Mouse (Mus musculus): ENCODE results near the gene Epas1. TPM values are rescaled to one million over a fixed set of nuclear protein-coding genes. Genes with fewer than 3 reads are reported as not detected.

Gene Epas1
- polyA plus RNA-seq (2014; fragmentation: Nextera tagmentation; extraction: Ambion mirVana), result 6.5 and 6.7 TPM in 2 replicates

GRCm38 (mm10) chr17:86753130-86753821 is at the start of gene Epas1:
Gene Epas1, plus strand, starts transcription at chr17:86753700.
- Histone ChIP-seq H3K9ac (replicated peaks; ENCODE audit: low read length) (peak within 1 kb of the TSS; percentile 47), H3K9me3 (replicated peaks; ENCODE audit: control insufficient read depth, low read length) (no peaks in the 10 kb centered on the region), H3K27me3 (ENCODE audit: control insufficient read depth, insufficient read depth, low read length) (peaks cover 29% of the 10 kb centered on the region), H3K4me3 (ENCODE audit: low read depth, low read length) (peak within 1 kb of the TSS; percentile 52), H3K4me1 (ENCODE audit: control insufficient read depth, insufficient read depth, low read length) (peaks cover 8% of the 10 kb centered on the region), H3K4me2 (ENCODE audit: low read depth, low read length) (peak within 1 kb of the TSS; percentile 89), H3K36me3 (replicated peaks; ENCODE audit: control insufficient read depth, insufficient read depth, low read depth, low read length) (no peaks in the 10 kb centered on the region), H3K27ac (replicated peaks; ENCODE audit: low read depth, low read length) (no peak within 1 kb of the TSS)
- DNase-seq (ENCODE audit: low spot score) (peak; percentile 89), ATAC-seq (replicated peaks; ENCODE audit: insufficient number of reproducible peaks, low FRiP score, low TSS enrichment, low read depth) (peak; percentile 95)
- under 1% methylated on average over 60 of the region's 60 CpGs for WGBS

GRCm38 (mm10) chr17:86705236-86705635 is 48.3 kb upstream of the Epas1 start:
- no peak overlapping the region for H3K4me3 ChIP-seq (ENCODE audit: low read depth, low read length)
- H3K9me3 ChIP-seq (replicated peaks; ENCODE audit: control insufficient read depth, low read length), result no peaks in the 10 kb centered on the region
- WGBS, result 86% methylated on average over 3 of the region's 3 CpGs
- H3K36me3 ChIP-seq (replicated peaks; ENCODE audit: control insufficient read depth, insufficient read depth, low read depth, low read length), result no peaks in the 10 kb centered on the region
- DNase-seq (ENCODE audit: low spot score), result no peak
- H3K27ac ChIP-seq (replicated peaks; ENCODE audit: low read depth, low read length), result no peak overlapping the region
- no peak overlapping the region for H3K4me2 ChIP-seq (ENCODE audit: low read depth, low read length)
- H3K27me3 ChIP-seq (ENCODE audit: control insufficient read depth, insufficient read depth, low read length), result no peaks in the 10 kb centered on the region
- no peak for ATAC-seq (replicated peaks; ENCODE audit: insufficient number of reproducible peaks, low FRiP score, low TSS enrichment, low read depth)
- no peaks in the 10 kb centered on the region for H3K4me1 ChIP-seq (ENCODE audit: control insufficient read depth, insufficient read depth, low read length)
- H3K9ac ChIP-seq (replicated peaks; ENCODE audit: low read length), result no peak overlapping the region

DNA sequence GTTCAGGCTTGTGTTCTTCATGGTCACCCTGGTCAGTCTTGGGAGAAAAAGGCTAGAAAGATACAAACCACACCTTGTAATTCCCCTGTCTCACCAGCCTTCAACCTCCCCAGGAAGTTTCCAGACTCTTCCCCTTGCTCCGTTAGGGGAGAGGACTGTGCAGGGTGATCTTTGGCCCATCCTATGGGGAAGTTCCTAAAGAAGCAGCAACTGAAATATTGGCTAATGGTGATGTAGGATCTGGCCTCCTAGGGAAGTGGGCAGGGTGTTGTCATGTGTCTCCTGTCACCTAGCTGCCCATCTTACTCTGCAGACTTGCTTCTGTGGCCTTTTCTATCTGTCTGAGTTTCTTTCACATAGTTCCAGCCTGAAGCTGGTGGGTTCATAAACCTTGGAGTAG is 47.0 kb upstream of the Epas1 start:
- DNase-seq (ENCODE audit: low spot score), result no peak
- H3K4me1 ChIP-seq (ENCODE audit: control insufficient read depth, insufficient read depth, low read length), result no peaks in the 10 kb centered on the region
- no peak overlapping the region for H3K4me3 ChIP-seq (ENCODE audit: low read depth, low read length)
- H3K4me2 ChIP-seq (ENCODE audit: low read depth, low read length), result no peak overlapping the region
- no peaks in the 10 kb centered on the region for H3K36me3 ChIP-seq (replicated peaks; ENCODE audit: control insufficient read depth, insufficient read depth, low read depth, low read length)
- ATAC-seq (replicated peaks; ENCODE audit: insufficient number of reproducible peaks, low FRiP score, low TSS enrichment, low read depth), result no peak
- H3K9me3 ChIP-seq (replicated peaks; ENCODE audit: control insufficient read depth, low read length), result no peaks in the 10 kb centered on the region
- no peak overlapping the region for H3K9ac ChIP-seq (replicated peaks; ENCODE audit: low read length)
- 74% methylated on average over 1 of the region's 1 CpGs for WGBS
- no peak overlapping the region for H3K27ac ChIP-seq (replicated peaks; ENCODE audit: low read depth, low read length)
- H3K27me3 ChIP-seq (ENCODE audit: control insufficient read depth, insufficient read depth, low read length), result no peaks in the 10 kb centered on the region

- Histone ChIP-seq H3K27ac (replicated peaks; ENCODE audit: low read depth, low read length) (no peak overlapping the region), H3K9me3 (replicated peaks; ENCODE audit: control insufficient read depth, low read length) (no peaks in the 10 kb centered on the region), H3K27me3 (ENCODE audit: control insufficient read depth, insufficient read depth, low read length) (no peaks in the 10 kb centered on the region), H3K4me1 (ENCODE audit: control insufficient read depth, insufficient read depth, low read length) (no peaks in the 10 kb centered on the region), H3K4me2 (ENCODE audit: low read depth, low read length) (no peak overlapping the region), H3K36me3 (replicated peaks; ENCODE audit: control insufficient read depth, insufficient read depth, low read depth, low read length) (no peaks in the 10 kb centered on the region), H3K9ac (replicated peaks; ENCODE audit: low read length) (no peak overlapping the region), H3K4me3 (ENCODE audit: low read depth, low read length) (no peak overlapping the region)
- 82% methylated on average over 8 of the region's 8 CpGs for WGBS
- ATAC-seq (replicated peaks; ENCODE audit: insufficient number of reproducible peaks, low FRiP score, low TSS enrichment, low read depth) (no peak), DNase-seq (ENCODE audit: low spot score) (no peak)
These were observed 43.7 kb upstream of the Epas1 start for GRCm38 (mm10) chr17:86709803-86710202.

DNA sequence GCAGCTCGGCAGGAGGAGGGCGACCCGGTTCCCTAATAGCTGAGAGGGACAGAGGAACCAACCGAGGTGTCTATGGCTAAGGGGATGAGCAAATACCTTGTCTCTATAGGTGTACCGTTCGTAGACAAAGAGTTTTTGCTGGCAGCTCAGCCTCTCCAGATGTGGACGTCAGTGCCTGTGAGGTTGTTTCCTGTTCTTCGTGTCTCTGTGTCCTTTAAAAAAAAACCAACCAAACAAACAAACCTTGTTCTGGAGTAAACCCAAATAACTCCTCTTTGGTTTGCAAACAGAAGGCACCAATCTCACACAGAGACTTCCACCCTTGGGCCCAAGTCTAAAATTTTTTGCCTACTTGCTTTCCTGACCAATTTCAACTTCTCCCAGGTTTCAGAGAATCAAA is 43.1 kb upstream of the Epas1 start:
- H3K27ac ChIP-seq (replicated peaks; ENCODE audit: low read depth, low read length), result no peak overlapping the region
- ATAC-seq (replicated peaks; ENCODE audit: insufficient number of reproducible peaks, low FRiP score, low TSS enrichment, low read depth), result no peak
- WGBS, result 66% methylated on average over 8 of the region's 8 CpGs
- no peaks in the 10 kb centered on the region for H3K4me1 ChIP-seq (ENCODE audit: control insufficient read depth, insufficient read depth, low read length)
- DNase-seq (ENCODE audit: low spot score), result no peak
- no peak overlapping the region for H3K4me3 ChIP-seq (ENCODE audit: low read depth, low read length)
- no peaks in the 10 kb centered on the region for H3K36me3 ChIP-seq (replicated peaks; ENCODE audit: control insufficient read depth, insufficient read depth, low read depth, low read length)
- no peak overlapping the region for H3K9ac ChIP-seq (replicated peaks; ENCODE audit: low read length)
- no peaks in the 10 kb centered on the region for H3K9me3 ChIP-seq (replicated peaks; ENCODE audit: control insufficient read depth, low read length)
- H3K4me2 ChIP-seq (ENCODE audit: low read depth, low read length), result no peak overlapping the region
- no peaks in the 10 kb centered on the region for H3K27me3 ChIP-seq (ENCODE audit: control insufficient read depth, insufficient read depth, low read length)

DNA sequence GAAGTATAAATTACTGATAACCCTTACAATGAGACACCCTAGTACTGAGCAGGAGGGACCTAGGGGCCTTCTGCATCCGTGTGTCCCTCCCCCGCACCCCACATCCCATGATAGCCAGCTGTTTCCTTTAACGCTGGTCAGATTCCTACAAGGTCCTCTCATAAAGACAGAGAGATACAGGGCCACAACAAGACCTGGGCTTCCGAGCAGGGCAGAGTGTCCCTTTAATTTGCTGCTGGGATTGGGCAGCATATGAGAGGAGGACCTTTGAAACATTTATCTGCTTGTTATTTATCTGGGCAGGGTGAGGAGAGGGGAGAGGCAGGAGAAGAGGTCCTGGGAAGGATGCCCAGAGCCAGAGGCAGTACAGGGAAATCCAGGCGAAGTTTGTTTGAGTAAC is 41.6 kb upstream of the Epas1 start:
- Histone ChIP-seq H3K4me3 (ENCODE audit: low read depth, low read length) (no peak overlapping the region), H3K9ac (replicated peaks; ENCODE audit: low read length) (no peak overlapping the region), H3K9me3 (replicated peaks; ENCODE audit: control insufficient read depth, low read length) (no peaks in the 10 kb centered on the region), H3K36me3 (replicated peaks; ENCODE audit: control insufficient read depth, insufficient read depth, low read depth, low read length) (no peaks in the 10 kb centered on the region), H3K4me2 (ENCODE audit: low read depth, low read length) (no peak overlapping the region), H3K27me3 (ENCODE audit: control insufficient read depth, insufficient read depth, low read length) (no peaks in the 10 kb centered on the region), H3K27ac (replicated peaks; ENCODE audit: low read depth, low read length) (no peak overlapping the region), H3K4me1 (ENCODE audit: control insufficient read depth, insufficient read depth, low read length) (no peaks in the 10 kb centered on the region)
- ATAC-seq (replicated peaks; ENCODE audit: insufficient number of reproducible peaks, low FRiP score, low TSS enrichment, low read depth) (no peak), DNase-seq (ENCODE audit: low spot score) (no peak)
- WGBS, result 72% methylated on average over 5 of the region's 5 CpGs

- Histone ChIP-seq H3K9ac (replicated peaks; ENCODE audit: low read length) (no peak overlapping the region), H3K27ac (replicated peaks; ENCODE audit: low read depth, low read length) (no peak overlapping the region), H3K27me3 (ENCODE audit: control insufficient read depth, insufficient read depth, low read length) (no peaks in the 10 kb centered on the region), H3K36me3 (replicated peaks; ENCODE audit: control insufficient read depth, insufficient read depth, low read depth, low read length) (no peaks in the 10 kb centered on the region), H3K4me2 (ENCODE audit: low read depth, low read length) (no peak overlapping the region), H3K4me3 (ENCODE audit: low read depth, low read length) (no peak overlapping the region), H3K4me1 (ENCODE audit: control insufficient read depth, insufficient read depth, low read length) (no peaks in the 10 kb centered on the region), H3K9me3 (replicated peaks; ENCODE audit: control insufficient read depth, low read length) (no peaks in the 10 kb centered on the region)
- DNase-seq (ENCODE audit: low spot score), result no peak
- WGBS, result 92% methylated on average over 8 of the region's 8 CpGs
- ATAC-seq (replicated peaks; ENCODE audit: insufficient number of reproducible peaks, low FRiP score, low TSS enrichment, low read depth), result no peak
These were observed 40.9 kb upstream of the Epas1 start for GRCm38 (mm10) chr17:86712601-86713000.

GRCm38 (mm10) chr17:86713591-86713990 is 39.9 kb upstream of the Epas1 start:
- Histone ChIP-seq H3K9ac (replicated peaks; ENCODE audit: low read length) (no peak overlapping the region), H3K4me2 (ENCODE audit: low read depth, low read length) (no peak overlapping the region), H3K27me3 (ENCODE audit: control insufficient read depth, insufficient read depth, low read length) (no peaks in the 10 kb centered on the region), H3K36me3 (replicated peaks; ENCODE audit: control insufficient read depth, insufficient read depth, low read depth, low read length) (no peaks in the 10 kb centered on the region), H3K4me1 (ENCODE audit: control insufficient read depth, insufficient read depth, low read length) (no peaks in the 10 kb centered on the region), H3K9me3 (replicated peaks; ENCODE audit: control insufficient read depth, low read length) (no peaks in the 10 kb centered on the region), H3K4me3 (ENCODE audit: low read depth, low read length) (no peak overlapping the region), H3K27ac (replicated peaks; ENCODE audit: low read depth, low read length) (no peak overlapping the region)
- ATAC-seq (replicated peaks; ENCODE audit: insufficient number of reproducible peaks, low FRiP score, low TSS enrichment, low read depth) (no peak), DNase-seq (ENCODE audit: low spot score) (peak; percentile 43)
- 19% methylated on average over 8 of the region's 8 CpGs for WGBS
